Mouse (Mus musculus) urinary bladder, postnatal 14 days (tissue): ENCODE measurements around the gene Usp54.

ENCODE experiments used
- DNase-seq: peaks from one replicate; pipeline ENCODE4 v3.0.0; 2021; ENCODE audit warnings: low spot score

Usp54 gene

DNA sequence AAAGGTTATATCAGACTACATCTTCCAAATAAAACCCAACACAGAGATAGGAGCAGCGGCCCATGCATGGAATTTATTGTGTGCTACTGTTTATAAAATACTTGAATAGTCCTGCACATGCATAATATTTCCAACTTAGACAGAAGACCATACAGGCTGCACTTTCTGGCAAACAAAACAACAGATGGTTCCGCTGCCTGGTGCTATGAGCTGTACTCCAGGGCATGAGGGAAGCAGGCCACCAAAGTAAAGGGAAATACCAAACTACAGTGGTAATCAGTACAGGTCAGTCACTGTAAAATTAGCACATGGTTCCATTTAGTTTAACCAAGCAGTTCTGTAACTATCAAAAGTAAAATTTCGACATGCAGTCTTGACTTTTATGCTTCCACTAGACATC is 140.9 kb downstream of the Usp54 start:
- no peak for DNase-seq
